Mouse (Mus musculus): Measurements from ENCODE around the gene Erbb2. TPM values are rescaled to one million over a fixed set of nuclear protein-coding genes. Genes with fewer than 3 reads are reported as not detected.

Erbb2 gene
- polyA plus RNA-seq, 1 experiment = 0.04 TPM

DNA sequence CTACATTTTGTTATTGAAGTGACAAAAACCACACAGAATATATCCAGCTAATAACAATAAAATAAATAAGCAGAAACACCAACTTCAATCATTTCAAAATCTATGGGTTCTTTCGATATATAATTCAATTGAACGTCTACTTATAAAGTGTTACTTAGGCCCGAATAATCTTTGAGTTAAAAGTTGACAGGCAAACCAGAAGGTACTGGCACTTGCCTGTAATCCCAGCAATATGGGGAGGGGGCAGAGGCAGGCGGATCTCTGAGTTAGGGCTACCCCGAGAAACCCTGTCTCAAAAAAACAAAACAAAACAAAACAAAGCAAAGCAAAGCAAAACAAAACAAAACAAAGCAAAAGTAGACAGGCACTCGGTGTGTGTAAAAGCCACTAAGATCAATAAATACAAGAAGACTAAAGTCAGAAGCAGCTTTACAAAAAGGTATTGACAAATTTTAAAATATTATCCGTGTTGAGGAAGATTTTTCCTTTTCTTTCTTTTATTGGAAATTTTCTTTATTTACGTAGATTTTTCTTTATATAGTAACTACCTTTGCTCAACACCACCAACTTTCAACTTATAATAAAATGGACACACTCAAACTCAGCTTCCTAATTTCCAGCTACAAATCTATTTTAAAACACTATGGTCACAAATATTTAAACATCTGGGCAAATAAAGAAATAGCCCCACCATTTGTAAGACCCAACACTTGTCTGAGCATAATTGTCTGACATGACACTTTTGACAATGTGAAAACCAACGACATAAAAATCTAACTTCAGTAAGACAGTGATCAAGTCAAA lies 63.6 kb downstream of the Erbb2 start:
- TF ChIP-seq FLI1 (IDR thresholded peaks at IDR 0.05; ENCODE audit: low read length) = no peak
- TF ChIP-seq GATA1 (IDR thresholded peaks at IDR 0.05; ENCODE audit: borderline replicate concordance, low read length) = no peak
- Histone ChIP-seq H3K9me3 (no peaks in the 10 kb centered on the region), H3K4me3 (replicated peaks) (no peak overlapping the region), H3K27me3 (replicated peaks) (peaks cover 48% of the 10 kb centered on the region), H3K4me1 (no peaks in the 10 kb centered on the region), H3K36me3 (replicated peaks; ENCODE audit: low read length) (no peaks in the 10 kb centered on the region)

DNA sequence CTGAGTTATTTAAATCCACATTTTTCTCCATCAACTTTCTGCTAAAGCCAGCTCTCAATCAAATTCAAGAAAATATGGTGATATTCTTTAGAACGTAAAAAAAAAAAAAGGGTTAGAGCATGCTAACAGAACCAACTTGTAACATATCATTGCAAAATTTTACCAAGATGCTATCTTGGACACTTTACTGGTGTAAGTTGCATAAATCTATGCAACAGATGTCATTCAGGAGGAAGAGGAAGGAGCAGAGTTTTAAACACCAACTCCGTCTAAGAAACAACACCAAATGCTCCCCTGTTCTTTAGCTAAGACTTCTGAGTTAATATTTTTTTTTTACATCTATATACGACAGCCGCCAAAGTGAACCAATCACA lies 64.2 kb downstream of the Erbb2 start:
- no peaks in the 10 kb centered on the region for H3K36me3 ChIP-seq (replicated peaks; ENCODE audit: low read length)
- no peak overlapping the region for H3K4me3 ChIP-seq (replicated peaks)
- peaks cover 43% of the 10 kb centered on the region for H3K27me3 ChIP-seq (replicated peaks)
- no peaks in the 10 kb centered on the region for H3K9me3 ChIP-seq
- no peaks in the 10 kb centered on the region for H3K4me1 ChIP-seq
- TF ChIP-seq GATA1 (IDR thresholded peaks at IDR 0.05; ENCODE audit: borderline replicate concordance, low read length) = no peak
- no peak for TF ChIP-seq FLI1 (IDR thresholded peaks at IDR 0.05; ENCODE audit: low read length)

DNA sequence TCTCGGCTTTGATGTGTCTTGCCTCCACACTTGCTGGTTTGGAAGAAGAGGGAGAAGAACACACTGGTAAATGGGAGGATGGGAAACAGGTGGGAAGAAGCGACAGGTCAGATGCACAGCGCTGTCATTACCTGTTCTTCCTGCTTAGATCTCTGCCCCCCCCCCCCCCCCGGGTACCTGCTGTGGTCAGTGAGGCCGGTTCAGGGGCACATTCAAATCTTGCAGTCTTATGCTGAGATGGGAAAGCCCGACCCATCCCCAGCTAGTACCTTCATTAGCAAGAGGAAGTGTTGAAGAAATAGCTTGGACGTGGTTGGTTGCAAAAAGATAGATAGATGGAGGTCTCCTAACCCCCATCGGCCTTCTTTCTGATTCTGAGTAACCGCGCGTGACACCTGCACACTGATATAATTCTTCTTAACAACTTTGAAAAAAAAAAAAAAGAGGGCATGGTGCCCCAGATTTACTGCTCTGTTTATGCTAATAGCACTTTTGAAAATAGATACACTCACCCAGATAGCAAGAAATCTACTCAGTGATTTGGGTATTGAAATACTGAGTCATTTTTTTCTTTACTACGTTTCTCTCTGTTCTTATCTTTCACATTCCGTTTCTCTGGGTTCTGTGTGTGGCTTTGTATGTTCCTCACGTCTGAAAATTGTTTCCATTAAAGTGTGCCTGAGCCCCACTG lies 64.9 kb downstream of the Erbb2 start:
- no peak for TF ChIP-seq FLI1 (IDR thresholded peaks at IDR 0.05; ENCODE audit: low read length)
- no peak for TF ChIP-seq GATA1 (IDR thresholded peaks at IDR 0.05; ENCODE audit: borderline replicate concordance, low read length)
- Histone ChIP-seq H3K4me1 (no peaks in the 10 kb centered on the region), H3K9me3 (no peaks in the 10 kb centered on the region), H3K36me3 (replicated peaks; ENCODE audit: low read length) (no peaks in the 10 kb centered on the region), H3K4me3 (replicated peaks) (no peak overlapping the region), H3K27me3 (replicated peaks) (peaks cover 42% of the 10 kb centered on the region)

DNA sequence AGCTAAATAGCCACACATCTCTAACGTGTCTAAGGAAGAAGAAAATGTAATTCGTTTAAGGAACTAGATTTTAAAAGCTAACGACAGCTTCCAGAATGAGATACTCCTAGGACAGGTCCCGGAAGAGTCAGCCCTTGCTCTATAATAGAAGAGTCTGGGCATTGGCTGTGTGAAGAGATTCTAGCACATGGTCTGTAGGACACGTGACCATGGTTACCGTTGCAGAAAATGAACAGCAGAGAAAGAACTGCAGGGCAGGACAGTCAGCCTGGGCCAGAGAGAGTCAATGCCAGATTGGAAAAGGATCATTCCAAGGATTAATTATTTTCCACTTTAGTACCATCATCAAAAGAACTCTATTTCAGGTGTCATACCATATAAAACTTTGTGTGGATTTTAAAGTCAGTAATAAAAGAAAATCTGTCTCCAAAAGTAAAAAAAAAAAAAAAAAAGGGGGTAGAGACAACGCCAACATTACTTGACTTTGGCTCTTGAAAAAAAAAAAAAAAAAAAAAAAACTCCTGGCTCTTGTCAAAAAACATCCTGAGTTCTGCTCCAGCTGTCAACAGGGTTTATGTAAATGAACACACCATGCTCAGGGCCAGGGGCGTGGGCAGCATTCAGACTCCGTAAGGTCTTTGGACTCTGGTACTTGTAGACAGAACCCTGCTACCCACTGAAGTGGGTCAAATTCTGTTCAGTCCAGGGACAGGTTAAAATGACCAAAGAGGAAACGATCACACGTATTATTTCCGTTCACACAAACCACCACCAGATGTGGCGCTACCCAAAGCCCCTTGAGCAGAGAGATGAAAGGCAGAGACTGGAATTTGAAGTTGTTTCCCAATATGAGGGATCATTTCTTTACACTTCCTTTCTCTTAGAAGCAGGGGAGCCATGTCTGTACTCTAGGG lies 67.0 kb downstream of the Erbb2 start:
- H3K27me3 ChIP-seq (replicated peaks) = peaks cover 37% of the 10 kb centered on the region
- no peaks in the 10 kb centered on the region for H3K4me1 ChIP-seq
- H3K9me3 ChIP-seq = no peaks in the 10 kb centered on the region
- TF ChIP-seq FLI1 (IDR thresholded peaks at IDR 0.05; ENCODE audit: low read length) (no peak), GATA1 (IDR thresholded peaks at IDR 0.05; ENCODE audit: borderline replicate concordance, low read length) (no peak)
- H3K4me3 ChIP-seq (replicated peaks) = no peak overlapping the region
- no peaks in the 10 kb centered on the region for H3K36me3 ChIP-seq (replicated peaks; ENCODE audit: low read length)

DNA sequence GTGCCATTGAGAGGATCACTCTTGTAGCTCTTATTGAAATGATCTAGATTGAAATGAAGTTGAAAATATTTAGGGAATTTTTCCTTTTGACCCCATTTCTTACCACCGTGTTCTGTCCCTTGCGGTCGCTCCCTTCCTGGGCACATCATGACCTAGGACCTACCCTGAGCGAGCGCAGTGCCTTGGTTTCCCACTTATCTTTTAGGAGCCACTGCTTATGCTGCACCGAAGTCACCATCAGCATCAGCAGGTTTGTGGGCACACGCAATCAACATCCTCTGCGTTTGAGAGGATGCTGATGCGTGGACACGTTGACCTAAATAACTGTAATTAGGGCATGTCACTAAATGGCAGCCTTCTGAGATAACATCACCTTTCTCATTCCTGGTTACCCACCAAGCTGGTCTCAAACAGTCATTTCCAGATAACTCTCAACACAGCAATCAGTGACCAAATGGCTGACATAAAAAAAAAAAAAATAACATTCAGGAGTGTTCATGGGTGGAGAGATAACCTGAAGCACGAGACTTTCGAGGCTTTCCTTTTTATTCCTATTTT lies 67.7 kb downstream of the Erbb2 start:
- TF ChIP-seq GATA1 (IDR thresholded peaks at IDR 0.05; ENCODE audit: borderline replicate concordance, low read length) (no peak), FLI1 (IDR thresholded peaks at IDR 0.05; ENCODE audit: low read length) (no peak)
- Histone ChIP-seq H3K9me3 (no peaks in the 10 kb centered on the region), H3K4me1 (no peaks in the 10 kb centered on the region), H3K27me3 (replicated peaks) (peaks cover 36% of the 10 kb centered on the region), H3K4me3 (replicated peaks) (no peak overlapping the region), H3K36me3 (replicated peaks; ENCODE audit: low read length) (no peaks in the 10 kb centered on the region)

DNA sequence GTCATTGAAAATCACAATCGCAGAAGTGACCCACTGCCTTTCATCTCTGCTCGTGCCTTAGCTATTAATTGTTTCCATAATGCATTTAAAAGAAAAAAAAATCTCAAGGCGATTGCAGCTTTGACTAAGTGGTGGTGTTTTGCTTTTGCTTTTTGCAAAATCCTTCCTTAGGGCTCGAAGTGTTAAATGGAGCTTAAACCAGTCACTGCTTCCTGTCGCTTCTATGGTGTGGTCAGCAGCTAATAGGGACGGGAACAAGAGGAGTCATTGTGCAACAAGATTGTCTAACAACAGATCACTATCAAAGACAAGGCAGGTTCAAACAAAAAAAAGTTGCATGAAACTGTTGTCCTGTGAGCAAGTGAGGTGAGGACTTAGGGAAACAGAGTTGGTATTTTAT lies 69.0 kb downstream of the Erbb2 start:
- H3K27me3 ChIP-seq (replicated peaks) = peaks cover 40% of the 10 kb centered on the region
- H3K9me3 ChIP-seq = no peaks in the 10 kb centered on the region
- H3K4me3 ChIP-seq (replicated peaks) = no peak overlapping the region
- no peaks in the 10 kb centered on the region for H3K4me1 ChIP-seq
- no peaks in the 10 kb centered on the region for H3K36me3 ChIP-seq (replicated peaks; ENCODE audit: low read length)
- TF ChIP-seq GATA1 (IDR thresholded peaks at IDR 0.05; ENCODE audit: borderline replicate concordance, low read length) = no peak
- no peak for TF ChIP-seq FLI1 (IDR thresholded peaks at IDR 0.05; ENCODE audit: low read length)

DNA sequence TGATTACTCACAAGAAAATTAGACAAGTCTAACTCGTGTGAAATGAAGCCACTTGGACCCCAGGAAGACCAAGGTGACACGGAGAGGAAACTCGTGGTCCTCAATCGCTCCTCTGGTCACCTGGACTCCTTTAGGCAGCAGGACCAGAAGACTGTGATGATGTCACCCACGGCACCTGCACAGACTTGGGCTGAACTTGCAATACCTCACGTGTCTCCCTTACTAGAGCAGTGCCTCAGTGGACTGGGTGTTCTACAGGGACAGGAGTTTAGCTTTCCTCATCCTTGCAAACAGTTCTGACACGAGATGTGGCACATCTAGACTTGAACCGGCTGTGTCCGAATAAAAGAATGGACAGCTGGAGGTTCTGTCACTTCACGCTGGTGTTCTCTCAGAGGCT lies 69.8 kb downstream of the Erbb2 start:
- no peak overlapping the region for H3K4me3 ChIP-seq (replicated peaks)
- peaks cover 40% of the 10 kb centered on the region for H3K27me3 ChIP-seq (replicated peaks)
- no peaks in the 10 kb centered on the region for H3K36me3 ChIP-seq (replicated peaks; ENCODE audit: low read length)
- no peaks in the 10 kb centered on the region for H3K4me1 ChIP-seq
- no peak for TF ChIP-seq GATA1 (IDR thresholded peaks at IDR 0.05; ENCODE audit: borderline replicate concordance, low read length)
- no peaks in the 10 kb centered on the region for H3K9me3 ChIP-seq

DNA sequence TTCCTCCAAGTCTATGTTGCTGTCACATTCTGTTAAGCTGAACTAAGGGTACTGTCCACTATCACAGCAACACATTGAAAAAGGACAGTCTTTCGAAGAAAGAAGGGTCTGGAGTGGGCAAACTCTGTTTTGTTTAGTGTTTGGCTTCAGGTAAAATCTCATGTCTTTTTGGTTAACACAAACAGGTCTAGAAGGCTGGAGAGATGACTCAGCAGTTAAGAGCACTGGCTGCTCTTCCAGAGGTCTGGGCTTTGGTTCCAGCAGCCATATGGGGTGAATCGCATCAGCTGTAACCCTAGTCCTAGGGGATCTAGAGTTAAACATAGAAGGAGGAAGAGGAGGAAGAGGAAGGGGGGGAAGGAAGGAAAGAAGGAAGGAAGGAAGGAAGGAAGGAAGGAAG lies 73.5 kb downstream of the Erbb2 start:
- no peaks in the 10 kb centered on the region for H3K9me3 ChIP-seq
- H3K4me3 ChIP-seq (replicated peaks) = no peak overlapping the region
- no peaks in the 10 kb centered on the region for H3K36me3 ChIP-seq (replicated peaks; ENCODE audit: low read length)
- no peaks in the 10 kb centered on the region for H3K4me1 ChIP-seq
- TF ChIP-seq GATA1 (IDR thresholded peaks at IDR 0.05; ENCODE audit: borderline replicate concordance, low read length) (no peak), FLI1 (IDR thresholded peaks at IDR 0.05; ENCODE audit: low read length) (no peak)
- H3K27me3 ChIP-seq (replicated peaks) = peaks cover 40% of the 10 kb centered on the region

Other genes with a start within 250 kb of the Erbb2 start
- gene Med1, start 219.2 kb upstream of the Erbb2 start, polyA plus RNA-seq (2012; ENCODE audit: insufficient read depth, low replicate concordance) = 6.4 and 8.2 TPM in 2 replicates
- 5.5 and 6.0 TPM in 2 replicates for gene Cdk12, start 209.4 kb upstream of the Erbb2 start, polyA plus RNA-seq (2012; ENCODE audit: insufficient read depth, low replicate concordance)
- not detected in 2 replicates for gene Neurod2, start 82.8 kb upstream of the Erbb2 start, polyA plus RNA-seq (2012; ENCODE audit: insufficient read depth, low replicate concordance)
- gene Ppp1r1b, start 64.1 kb upstream of the Erbb2 start, polyA plus RNA-seq (2012; ENCODE audit: insufficient read depth, low replicate concordance) = 0.34 TPM in 1 of 2 replicates, not detected in the other
- 23.5 and 70.4 TPM in 2 replicates for gene Stard3, start 54.1 kb upstream of the Erbb2 start, polyA plus RNA-seq (2012; ENCODE audit: insufficient read depth, low replicate concordance)
- 0.82 TPM in 1 of 2 replicates, not detected in the other for gene Tcap, start 28.7 kb upstream of the Erbb2 start, polyA plus RNA-seq (2012; ENCODE audit: insufficient read depth, low replicate concordance)
- not detected in 2 replicates for gene Pnmt, start 26.0 kb upstream of the Erbb2 start, polyA plus RNA-seq (2012; ENCODE audit: insufficient read depth, low replicate concordance)
- 8.5 and 10.4 TPM in 2 replicates for gene Pgap3, start 12.0 kb upstream of the Erbb2 start, polyA plus RNA-seq (2012; ENCODE audit: insufficient read depth, low replicate concordance)
- 9.6 and 89.1 TPM in 2 replicates for gene Mien1, start 26.5 kb downstream of the Erbb2 start, polyA plus RNA-seq (2012; ENCODE audit: insufficient read depth, low replicate concordance)
- gene Grb7, start 33.9 kb downstream of the Erbb2 start, polyA plus RNA-seq (2012; ENCODE audit: insufficient read depth, low replicate concordance) = not detected in 2 replicates
- 0.47 TPM in 1 of 2 replicates, not detected in the other for gene Ikzf3, start 133.6 kb downstream of the Erbb2 start, polyA plus RNA-seq (2012; ENCODE audit: insufficient read depth, low replicate concordance)
- gene Zpbp2, start 138.6 kb downstream of the Erbb2 start, polyA plus RNA-seq (2012; ENCODE audit: insufficient read depth, low replicate concordance) = 0.08 TPM in 1 of 2 replicates, not detected in the other
- 106 and 188 TPM in 2 replicates for gene Ormdl3, start 174.9 kb downstream of the Erbb2 start, polyA plus RNA-seq (2012; ENCODE audit: insufficient read depth, low replicate concordance)
- not detected in 2 replicates for gene Lrrc3c, start 185.8 kb downstream of the Erbb2 start, polyA plus RNA-seq (2012; ENCODE audit: insufficient read depth, low replicate concordance)
- gene Gm12355, start 213.2 kb downstream of the Erbb2 start, polyA plus RNA-seq (2012; ENCODE audit: insufficient read depth, low replicate concordance) = not detected in 2 replicates
- not detected in 2 replicates for gene Gsdma3, start 213.9 kb downstream of the Erbb2 start, polyA plus RNA-seq (2012; ENCODE audit: insufficient read depth, low replicate concordance)
- not detected in 2 replicates for gene Gsdma2, start 234.3 kb downstream of the Erbb2 start, polyA plus RNA-seq (2012; ENCODE audit: insufficient read depth, low replicate concordance)